Mouse (Mus musculus) heart, embryonic 13.5 days (tissue): ENCODE data around the gene Wdr70. TPM values are rescaled to one million over a fixed set of nuclear protein-coding genes. Genes with fewer than 3 reads are reported as not detected.

ENCODE experiments used
- ATAC-seq: fragments of 200-750 bp; cut with Nextera tagmentation; 2 replicates; pipeline ENCODE4 v1.8.0; 2017; ENCODE audit warnings: moderate TSS enrichment; ENCODE audit not compliant: insufficient number of reproducible peaks, low FRiP score, low TSS enrichment; ENCODE audit errors: extremely low read depth
- H3K27ac ChIP-seq: fragments of 300-500 bp; sonication (generic); replicated peaks from 2 replicates; pipeline ENCODE4 v1.5.1; 2015; ENCODE audit warnings: moderate library complexity, mild to moderate bottlenecking, inconsistent platforms
- H3K27me3 ChIP-seq: fragments of 300-500 bp; sonication (generic); replicated peaks from 2 replicates; pipeline ENCODE4 v1.6.1; 2015; ENCODE audit warnings: mild to moderate bottlenecking, inconsistent platforms
- H3K36me3 ChIP-seq: fragments of 300-500 bp; sonication (generic); 2 replicates; pipeline ENCODE4 v1.6.1; 2015; ENCODE audit warnings: mild to moderate bottlenecking, inconsistent platforms
- H3K4me1 ChIP-seq: fragments of 300-500 bp; sonication (generic); 2 replicates; pipeline ENCODE4 v1.6.1; 2015; ENCODE audit warnings: inconsistent platforms
- H3K4me2 ChIP-seq: fragments of 300-500 bp; sonication (generic); 2 replicates; pipeline ENCODE4 v1.6.1; 2015; ENCODE audit warnings: inconsistent platforms, mild to moderate bottlenecking, moderate library complexity
- H3K4me3 ChIP-seq: fragments of 300-500 bp; sonication (generic); 2 replicates; pipeline ENCODE4 v1.5.1; 2015; ENCODE audit warnings: moderate library complexity, mild to moderate bottlenecking, inconsistent platforms
- H3K9ac ChIP-seq: fragments of 300-500 bp; sonication (generic); 2 replicates; pipeline ENCODE4 v1.6.1; 2015; ENCODE audit warnings: inconsistent platforms, mild to moderate bottlenecking, moderate library complexity
- H3K9me3 ChIP-seq: fragments of 300-500 bp; sonication (generic); 2 replicates; pipeline ENCODE4 v1.6.1; 2016; ENCODE audit warnings: inconsistent platforms
- WGBS: fragments of 180-500 bp; shearing (Covaris S2); methylation state at CpG from one replicate; pipeline ENCODE4 v1.1.7; 2015; ENCODE audit warnings: mixed read lengths; 5-methylcytosine and 5-hydroxymethylcytosine counted together
- polyA plus RNA-seq: library from polyadenylated mRNA; unstranded; fragments of >200 nt; fragmentation: Nextera tagmentation; extraction: Ambion mirVana; gene quantifications from 2 replicates; pipeline ENCODE4 v1.2.1, GENCODE M21; 2015

Wdr70 gene
- polyA plus RNA-seq, 1 experiment from 2014 or later = 38.7 TPM

DNA sequence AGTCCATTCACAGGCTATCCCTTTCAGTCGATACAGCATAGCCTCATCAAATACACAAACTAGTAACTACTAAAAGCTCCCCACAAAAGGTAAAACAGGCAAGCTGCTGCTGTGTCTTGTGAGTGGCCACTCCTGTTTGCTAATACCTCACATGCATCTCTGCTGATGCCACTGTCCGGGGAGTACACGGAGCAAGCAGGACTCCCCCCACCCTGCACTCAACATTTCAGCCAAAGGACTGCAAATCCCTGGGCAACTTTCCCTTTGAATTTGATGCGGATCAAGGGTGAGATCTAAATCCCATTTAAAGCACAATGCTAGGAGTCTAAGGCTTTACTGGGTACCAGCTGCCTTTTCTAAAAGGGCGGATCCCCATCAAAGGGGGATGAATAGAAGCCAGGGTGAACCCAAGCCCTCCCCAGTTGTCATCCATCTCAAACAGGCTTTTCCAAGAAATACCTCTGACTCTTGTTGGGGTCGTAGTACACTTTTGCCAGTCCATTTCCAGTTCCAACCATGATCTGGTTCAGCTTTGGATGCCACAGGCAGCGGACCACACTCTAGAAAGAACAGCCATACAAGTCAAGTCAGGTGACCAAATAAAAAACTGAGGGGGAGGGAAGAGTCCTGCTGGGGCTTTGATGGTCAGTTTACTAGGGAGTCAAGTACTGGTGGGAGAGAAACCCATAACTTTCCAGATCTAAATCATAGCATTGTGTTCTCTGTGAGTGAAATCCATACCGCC lies 210.2 kb downstream of the Wdr70 start:
- Histone ChIP-seq H3K27ac (no peak overlapping the region), H3K36me3 (peaks cover 6% of the 10 kb centered on the region), H3K9me3 (no peaks in the 10 kb centered on the region), H3K4me1 (peaks cover 25% of the 10 kb centered on the region), H3K9ac (no peak overlapping the region), H3K27me3 (no peaks in the 10 kb centered on the region), H3K4me3 (no peak overlapping the region), H3K4me2 (no peak overlapping the region)
- 83% methylated on average over 8 of the region's 8 CpGs for WGBS
- ATAC-seq = no peak

DNA sequence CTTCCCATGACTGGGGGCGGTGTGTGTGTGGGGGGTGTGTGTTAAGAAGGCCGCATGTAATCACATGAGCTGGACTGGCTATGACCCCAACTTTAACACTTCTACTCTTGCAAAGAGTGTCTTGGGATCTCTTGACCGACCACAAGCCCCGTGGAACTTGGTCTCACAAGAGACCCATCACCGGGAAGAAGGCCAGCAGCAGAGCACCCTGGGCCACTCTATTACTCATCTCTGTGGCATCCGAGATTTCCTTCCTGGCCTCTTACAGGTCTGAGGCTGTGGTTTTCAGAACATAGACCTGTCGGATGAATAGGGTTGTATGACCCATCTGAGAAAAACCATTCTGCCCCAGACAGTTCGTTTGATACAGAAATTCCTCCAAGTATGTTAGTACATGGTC lies 212.4 kb downstream of the Wdr70 start:
- peaks cover 16% of the 10 kb centered on the region for H3K4me1 ChIP-seq
- no peak overlapping the region for H3K27ac ChIP-seq
- no peak overlapping the region for H3K4me3 ChIP-seq
- no peaks in the 10 kb centered on the region for H3K9me3 ChIP-seq
- H3K9ac ChIP-seq = no peak overlapping the region
- H3K36me3 ChIP-seq = peaks cover 19% of the 10 kb centered on the region
- H3K4me2 ChIP-seq = no peak overlapping the region
- no peaks in the 10 kb centered on the region for H3K27me3 ChIP-seq
- ATAC-seq = no peak
- 76% methylated on average over 8 of the region's 8 CpGs for WGBS

DNA sequence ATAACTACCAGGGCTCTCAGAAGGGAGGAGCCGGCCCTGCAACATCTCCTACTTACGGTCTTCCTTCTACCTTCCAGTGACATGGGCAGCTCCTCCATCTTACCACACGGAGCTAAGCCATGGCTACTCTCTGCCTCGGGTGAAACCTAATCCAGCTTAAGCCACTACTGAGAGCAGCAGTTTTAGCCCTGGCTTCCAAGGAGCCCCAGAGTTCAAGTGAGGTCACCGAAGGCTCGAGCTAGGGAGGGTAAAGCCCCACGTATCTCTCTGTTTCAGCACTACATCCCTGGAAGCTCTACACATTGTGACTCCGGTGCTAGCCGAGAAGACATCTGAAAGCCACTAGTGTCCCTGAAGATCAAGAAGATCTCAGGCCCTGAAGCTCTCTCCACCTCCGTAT lies 213.9 kb downstream of the Wdr70 start:
- peaks cover 21% of the 10 kb centered on the region for H3K36me3 ChIP-seq
- H3K27me3 ChIP-seq = no peaks in the 10 kb centered on the region
- WGBS = 61% methylated on average over 10 of the region's 10 CpGs
- H3K9ac ChIP-seq = no peak overlapping the region
- H3K27ac ChIP-seq = no peak overlapping the region
- no peak overlapping the region for H3K4me2 ChIP-seq
- H3K4me3 ChIP-seq = no peak overlapping the region
- H3K4me1 ChIP-seq = 0 out of 2 replicates have a peak, but pooled peaks cover 3% of the 10 kb centered on the region
- no peaks in the 10 kb centered on the region for H3K9me3 ChIP-seq
- ATAC-seq = no peak

DNA sequence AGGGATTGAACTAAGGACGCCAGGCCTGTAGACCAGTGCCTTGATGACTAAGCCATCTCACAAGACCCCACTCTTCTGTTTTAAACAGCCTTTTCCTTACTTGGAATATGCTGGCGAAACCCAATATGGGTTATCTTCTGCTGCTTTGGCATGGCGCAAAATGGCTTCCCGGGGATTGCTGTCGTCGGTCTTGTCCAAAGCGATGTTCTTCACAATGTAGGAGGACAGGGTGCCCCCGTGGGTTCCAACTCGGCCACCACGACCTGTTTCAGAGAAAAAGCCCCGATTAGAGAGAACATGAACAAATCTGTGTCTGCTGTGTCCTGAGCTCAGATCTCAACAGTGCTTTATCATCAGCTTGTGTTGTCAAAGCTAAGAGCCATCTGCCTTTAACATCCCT lies 214.8 kb downstream of the Wdr70 start:
- H3K4me2 ChIP-seq = no peak overlapping the region
- H3K9ac ChIP-seq = no peak overlapping the region
- ATAC-seq = no peak
- no peak overlapping the region for H3K27ac ChIP-seq
- WGBS = 87% methylated on average over 11 of the region's 11 CpGs
- no peak overlapping the region for H3K4me3 ChIP-seq
- peaks cover 21% of the 10 kb centered on the region for H3K36me3 ChIP-seq
- no peaks in the 10 kb centered on the region for H3K27me3 ChIP-seq
- H3K9me3 ChIP-seq = no peaks in the 10 kb centered on the region
- no peaks in the 10 kb centered on the region for H3K4me1 ChIP-seq

DNA sequence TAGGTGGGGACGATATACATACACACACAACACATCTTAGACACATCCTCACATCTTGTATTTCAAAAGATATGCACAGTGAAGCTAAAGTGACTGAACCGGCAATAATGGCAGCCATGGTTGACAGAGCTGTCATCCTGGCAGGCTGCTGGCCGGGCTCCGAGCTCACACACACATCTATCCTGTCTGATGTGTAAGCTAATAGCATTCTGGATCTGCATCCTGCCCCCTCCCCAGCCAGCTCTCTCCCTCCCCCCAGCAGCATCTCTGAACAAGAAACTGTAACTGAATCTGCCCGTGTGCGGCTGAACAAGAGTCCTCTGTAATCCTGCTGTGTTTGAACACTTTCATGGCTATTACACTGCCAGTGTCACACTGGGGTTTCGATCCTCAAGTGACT lies 219.1 kb downstream of the Wdr70 start:
- Histone ChIP-seq H3K4me1 (peaks cover 13% of the 10 kb centered on the region), H3K4me3 (no peak overlapping the region), H3K9me3 (no peaks in the 10 kb centered on the region), H3K27me3 (no peaks in the 10 kb centered on the region), H3K27ac (no peak overlapping the region), H3K36me3 (peaks cover 21% of the 10 kb centered on the region), H3K4me2 (no peak overlapping the region), H3K9ac (no peak overlapping the region)
- no peak for ATAC-seq
- WGBS = 80% methylated on average over 7 of the region's 7 CpGs

DNA sequence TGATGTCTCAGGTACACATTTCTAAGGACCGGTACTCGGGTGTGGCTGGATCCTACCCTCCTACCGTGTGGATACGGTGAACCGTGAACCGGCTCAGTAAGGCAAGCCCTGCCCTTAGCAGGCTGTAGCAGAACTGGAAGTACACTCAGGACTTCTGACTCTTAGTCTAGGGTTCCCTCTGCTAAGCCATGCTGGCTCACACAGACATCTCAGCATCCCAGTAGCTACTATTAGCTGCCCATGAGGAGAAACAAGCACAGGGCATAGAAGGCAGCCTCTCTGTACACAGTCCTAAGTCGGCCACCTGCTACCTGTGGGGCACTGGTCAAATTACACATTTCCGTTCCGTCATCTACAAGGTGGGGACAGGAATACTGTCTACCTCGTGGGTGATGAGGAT lies 220.1 kb downstream of the Wdr70 start:
- no peaks in the 10 kb centered on the region for H3K27me3 ChIP-seq
- H3K9ac ChIP-seq = no peak overlapping the region
- no peak for ATAC-seq
- peaks cover 16% of the 10 kb centered on the region for H3K36me3 ChIP-seq
- no peak overlapping the region for H3K27ac ChIP-seq
- WGBS = 84% methylated on average over 10 of the region's 10 CpGs
- H3K4me2 ChIP-seq = no peak overlapping the region
- H3K4me3 ChIP-seq = no peak overlapping the region
- no peaks in the 10 kb centered on the region for H3K9me3 ChIP-seq
- peaks cover 13% of the 10 kb centered on the region for H3K4me1 ChIP-seq

DNA sequence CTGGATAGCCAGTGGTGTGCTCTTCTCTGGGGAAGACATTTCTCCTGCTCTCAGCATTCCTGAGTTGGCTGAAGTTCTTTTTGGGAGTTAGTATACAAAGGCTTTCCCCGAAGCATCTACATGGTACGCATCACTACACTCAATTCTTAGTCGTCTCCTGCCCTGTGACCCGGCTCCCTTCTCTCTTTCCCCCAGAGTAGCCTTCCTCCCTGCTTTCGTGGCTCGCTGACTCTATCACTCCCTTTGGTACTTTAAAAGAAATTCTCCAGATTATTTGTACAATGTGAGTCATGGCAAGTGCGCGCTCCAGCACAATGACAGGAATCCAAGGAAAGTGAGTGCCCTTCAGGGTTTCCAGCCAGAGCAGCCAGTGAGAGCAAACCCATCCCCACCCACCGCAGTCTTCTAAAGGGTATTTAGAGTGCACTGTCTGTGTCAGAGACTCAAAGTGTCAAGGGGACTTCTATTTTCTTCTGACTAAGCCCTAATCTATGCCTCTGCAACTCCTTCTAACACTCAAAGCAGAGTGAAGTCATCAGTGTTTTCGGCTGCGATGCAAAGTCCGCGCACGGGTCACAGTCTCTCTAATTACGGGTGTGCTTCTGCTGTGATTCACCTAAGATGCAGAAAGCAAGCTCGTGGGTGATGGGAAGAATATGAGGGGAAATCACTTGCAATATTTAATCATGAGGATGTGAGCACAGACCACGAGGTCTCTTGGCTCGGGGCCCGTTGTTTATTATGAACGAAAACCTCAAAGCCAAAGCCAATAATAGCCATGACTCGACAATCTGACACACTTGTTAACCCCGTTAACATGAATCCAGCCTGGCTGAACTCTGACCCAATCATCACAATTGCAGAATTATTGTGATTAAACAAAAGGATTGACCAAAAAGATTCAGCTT lies 221.2 kb downstream of the Wdr70 start:
- H3K9ac ChIP-seq = peak overlapping the region; percentile 33; the same call in 1 of the 2 replicates
- peaks cover 13% of the 10 kb centered on the region for H3K4me1 ChIP-seq
- H3K4me2 ChIP-seq = peak overlapping the region; percentile 48
- H3K27ac ChIP-seq = peak overlapping the region; percentile 24; the same call in 1 of the 2 replicates
- H3K4me3 ChIP-seq = no peak overlapping the region
- no peak for ATAC-seq
- WGBS = 57% methylated on average over 22 of the region's 22 CpGs
- H3K9me3 ChIP-seq = no peaks in the 10 kb centered on the region
- peaks cover 12% of the 10 kb centered on the region for H3K36me3 ChIP-seq
- H3K27me3 ChIP-seq = no peaks in the 10 kb centered on the region

DNA sequence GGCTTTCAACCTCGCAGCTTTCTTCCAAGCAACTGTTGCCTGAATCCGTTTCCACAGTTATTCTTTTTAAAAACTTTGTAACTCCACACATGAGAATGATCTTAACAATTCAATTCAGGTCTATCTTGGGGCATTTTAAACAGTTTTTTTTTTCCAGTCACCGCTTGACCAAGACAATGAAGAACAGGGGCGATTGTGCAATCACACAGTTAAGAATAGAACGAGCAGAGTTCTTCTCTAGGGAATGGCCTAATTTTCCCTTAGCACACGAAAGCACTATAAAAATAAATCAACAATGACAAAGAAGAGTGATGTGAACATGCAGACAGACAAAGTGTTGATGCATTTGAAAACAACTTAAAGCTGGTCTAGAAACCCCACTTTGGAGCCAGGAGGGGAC lies 223.1 kb downstream of the Wdr70 start:
- 67% methylated on average over 6 of the region's 6 CpGs for WGBS
- no peak overlapping the region for H3K4me3 ChIP-seq
- no peaks in the 10 kb centered on the region for H3K36me3 ChIP-seq
- no peak overlapping the region for H3K4me2 ChIP-seq
- no peak overlapping the region for H3K9ac ChIP-seq
- H3K27me3 ChIP-seq = no peaks in the 10 kb centered on the region
- no peak overlapping the region for H3K27ac ChIP-seq
- ATAC-seq = no peak
- peaks cover 13% of the 10 kb centered on the region for H3K4me1 ChIP-seq
- no peaks in the 10 kb centered on the region for H3K9me3 ChIP-seq

DNA sequence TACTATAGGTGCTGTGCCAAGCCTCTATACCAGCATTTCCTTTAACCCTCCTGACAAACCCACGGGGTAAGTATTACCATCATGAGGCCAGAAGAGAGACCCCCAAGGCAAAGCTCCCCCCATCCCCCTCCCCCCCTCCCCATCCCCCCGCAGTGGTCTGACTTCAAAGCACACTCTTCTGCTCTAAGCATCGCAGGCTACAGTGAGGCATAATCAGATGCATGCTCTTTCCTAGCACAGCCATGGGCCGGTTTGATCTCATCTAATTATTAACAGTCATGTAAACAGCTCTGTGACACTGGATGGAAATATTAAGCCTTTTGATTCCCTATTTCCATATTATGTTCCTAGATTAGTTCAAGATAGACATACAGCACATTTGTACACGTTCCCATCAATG lies 226.5 kb downstream of the Wdr70 start:
- Histone ChIP-seq H3K36me3 (no peaks in the 10 kb centered on the region), H3K4me1 (peaks cover 1% of the 10 kb centered on the region), H3K27me3 (no peaks in the 10 kb centered on the region), H3K9ac (no peak overlapping the region), H3K27ac (no peak overlapping the region), H3K4me3 (no peak overlapping the region), H3K9me3 (no peaks in the 10 kb centered on the region), H3K4me2 (no peak overlapping the region)
- ATAC-seq = no peak
- 79% methylated on average over 5 of the region's 5 CpGs for WGBS

DNA sequence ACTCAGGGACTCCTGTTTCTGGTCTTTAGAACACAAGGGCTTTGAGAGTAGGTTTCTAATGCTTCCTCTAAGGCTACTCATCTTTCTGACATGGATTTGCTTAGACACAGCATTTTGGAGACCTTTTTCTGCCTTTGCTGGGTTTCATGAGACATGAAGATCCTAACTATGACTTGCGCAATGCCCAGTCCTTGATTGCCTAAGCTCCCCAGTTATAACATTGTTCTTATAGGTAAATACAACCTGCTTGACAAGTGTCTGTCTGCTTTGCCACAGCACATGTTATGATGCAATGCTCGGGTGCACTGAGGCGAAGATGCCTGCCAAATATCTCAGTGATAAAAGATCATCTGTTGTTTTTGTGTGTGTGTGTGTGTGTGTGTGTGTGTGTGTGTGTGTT lies 233.7 kb downstream of the Wdr70 start:
- ATAC-seq = no peak
- 86% methylated on average over 3 of the region's 3 CpGs for WGBS
- Histone ChIP-seq H3K27ac (no peak overlapping the region), H3K36me3 (no peaks in the 10 kb centered on the region), H3K4me1 (no peaks in the 10 kb centered on the region), H3K4me3 (no peak overlapping the region), H3K9ac (no peak overlapping the region), H3K27me3 (no peaks in the 10 kb centered on the region), H3K9me3 (no peaks in the 10 kb centered on the region), H3K4me2 (no peak overlapping the region)

DNA sequence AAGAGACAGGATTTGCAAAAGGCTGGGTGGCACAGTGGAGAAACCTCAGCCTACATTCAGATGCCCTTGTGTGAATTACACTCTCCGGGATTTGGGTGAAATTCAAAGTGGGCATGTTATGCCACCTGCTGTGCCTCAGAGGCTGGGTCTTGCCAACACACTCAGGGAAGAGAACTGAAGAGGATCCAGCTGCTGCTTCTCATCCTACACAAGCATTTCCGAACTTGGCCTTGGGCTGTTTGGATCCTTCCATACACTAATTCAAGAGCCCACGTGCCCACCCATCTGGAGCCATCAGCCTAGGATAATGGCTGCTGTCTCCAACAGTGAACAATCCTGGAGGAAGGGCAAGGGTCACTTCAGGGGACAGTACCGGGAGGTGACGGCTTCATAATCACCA lies 235.7 kb downstream of the Wdr70 start:
- WGBS = 74% methylated on average over 5 of the region's 5 CpGs
- H3K4me1 ChIP-seq = no peaks in the 10 kb centered on the region
- ATAC-seq = no peak
- no peak overlapping the region for H3K9ac ChIP-seq
- no peaks in the 10 kb centered on the region for H3K27me3 ChIP-seq
- no peaks in the 10 kb centered on the region for H3K9me3 ChIP-seq
- no peaks in the 10 kb centered on the region for H3K36me3 ChIP-seq
- no peak overlapping the region for H3K27ac ChIP-seq
- H3K4me2 ChIP-seq = no peak overlapping the region
- H3K4me3 ChIP-seq = no peak overlapping the region
